Mouse (Mus musculus): Measurements from ENCODE around the gene Fkbp14.

Fkbp14 gene

GRCm38 (mm10) chr6:54542836-54543235, 54.3 kb downstream of the Fkbp14 start:
- DNase-seq, result no peak

GRCm38 (mm10) chr6:54540252-54540887, 56.7 kb downstream of the Fkbp14 start:
- DNase-seq, result no peak

- no peak for DNase-seq
Measured at GRCm38 (mm10) chr6:54539396-54539795, 57.7 kb downstream of the Fkbp14 start.

GRCm38 (mm10) chr6:54538773-54539173, 58.3 kb downstream of the Fkbp14 start:
- no peak for DNase-seq

- no peak for DNase-seq
Measured at GRCm38 (mm10) chr6:54537053-54537452, 60.1 kb downstream of the Fkbp14 start.

GRCm38 (mm10) chr6:54535485-54535884, 61.6 kb downstream of the Fkbp14 start:
- no peak for DNase-seq

GRCm38 (mm10) chr6:54531048-54531481, 66.0 kb downstream of the Fkbp14 start:
- DNase-seq, result no peak

- no peak for DNase-seq
Measured at GRCm38 (mm10) chr6:54530182-54530581, 66.9 kb downstream of the Fkbp14 start.

GRCm38 (mm10) chr6:54528666-54529065, 68.4 kb downstream of the Fkbp14 start:
- no peak for DNase-seq
